Mouse (Mus musculus) CH12.LX (cell line): ENCODE measurements at regions not wholly inside any gene's neighbourhood (a gene's known extent, or its start where the extent isn't known, plus 50 kb on each side); places are given as distances from the start of the nearest gene placed in this dataset.

Source experiments
- DNase-seq: peaks from one replicate; pipeline ENCODE4 v3.0.0-alpha.2; 2013; ENCODE audit errors: extremely low read depth
- H3K27ac ChIP-seq: 2 replicates; pipeline ENCODE4 v1.5.1; 2012; ENCODE audit warnings: low read depth, mild to moderate bottlenecking, control low read depth, moderate library complexity; ENCODE audit not compliant: insufficient read depth
- H3K27me3 ChIP-seq: replicated peaks from 2 replicates; pipeline ENCODE3; 2012; ENCODE audit warnings: inconsistent platforms
- H3K36me3 ChIP-seq, 2 experiments: replicated peaks in 1 of 2; 2 replicates each; pipeline versions ENCODE3 to v1.6.1; 2012; ENCODE audit warnings: inconsistent platforms in 1 of 2, low read length in 1 of 2, mild to moderate bottlenecking in 1 of 2, mixed read lengths in 1 of 2, moderate library complexity in 1 of 2; ENCODE audit not compliant: control insufficient read depth in 1 of 2, insufficient read depth in 1 of 2
- H3K4me1 ChIP-seq, 2 experiments: 2 replicates each; pipeline ENCODE4 v1.6.1; 2012; ENCODE audit warnings: inconsistent platforms in 1 of 2, moderate library complexity in 1 of 2; ENCODE audit not compliant: insufficient read depth in 2 of 2, control insufficient read depth in 1 of 2
- H3K4me2 ChIP-seq: 2 replicates; pipeline ENCODE4 v1.6.1; 2012; ENCODE audit warnings: low read depth, mild to moderate bottlenecking, control low read depth; ENCODE audit not compliant: poor library complexity, insufficient read depth, severe bottlenecking
- H3K4me3 ChIP-seq, 3 experiments: fragments of 150-350 bp in 1 of 3; sonication (generic) in 1 of 3; replicated peaks in 1 of 3; 2 replicates each; pipeline versions ENCODE3 to v1.5.1; 2011 to 2012; ENCODE audit warnings: low read depth in 2 of 3, low read length in 2 of 3, mild to moderate bottlenecking in 2 of 3, moderate library complexity in 2 of 3, control low read depth in 1 of 3, improper control_type of control experiment in 1 of 3, inconsistent platforms in 1 of 3, mixed read lengths in 1 of 3; ENCODE audit not compliant: poor library complexity in 1 of 3
- H3K79me2 ChIP-seq: replicated peaks from 2 replicates; pipeline ENCODE4 v1.6.1; 2012; ENCODE audit warnings: mild to moderate bottlenecking, moderate library complexity; ENCODE audit not compliant: control insufficient read depth, poor library complexity, insufficient read depth, severe bottlenecking; ENCODE audit errors: extremely low read depth
- H3K9ac ChIP-seq: 2 replicates; pipeline ENCODE4 v1.6.1; 2012; ENCODE audit warnings: low read depth, mild to moderate bottlenecking, control low read depth, moderate library complexity; ENCODE audit not compliant: insufficient read depth
- H3K9me3 ChIP-seq: replicated peaks from 2 replicates; pipeline ENCODE3; 2012; ENCODE audit warnings: low read length, inconsistent platforms, mixed read lengths
- CHD1 ChIP-seq: IDR thresholded peaks from 2 replicates; pipeline ENCODE4 v1.6.1; 2012; ENCODE audit warnings: low read depth, low read length, improper control_type of control experiment, inconsistent platforms
- CTCF ChIP-seq, 2 experiments: IDR thresholded peaks in 1 of 2; conservative IDR thresholded peaks in 1 of 2; 2 replicates each; pipeline ENCODE4 v1.5.1; 2011 to 2012; ENCODE audit warnings: low read depth in 2 of 2, low read length in 2 of 2, improper control_type of control experiment in 1 of 2, inconsistent platforms in 1 of 2, mild to moderate bottlenecking in 1 of 2, moderate library complexity in 1 of 2
- ELF1 ChIP-seq: IDR thresholded peaks from 2 replicates; pipeline ENCODE4 v1.6.1; 2014; ENCODE audit warnings: low read depth, mild to moderate bottlenecking, inconsistent platforms, low read length, improper control_type of control experiment
- GABPA ChIP-seq: IDR thresholded peaks from 2 replicates; pipeline ENCODE4 v1.6.1; 2012; ENCODE audit warnings: low read depth, low read length, improper control_type of control experiment, inconsistent platforms; ENCODE audit not compliant: insufficient replicate concordance
- HCFC1 ChIP-seq: IDR thresholded peaks from 2 replicates; pipeline ENCODE4 v1.6.1; 2012; ENCODE audit warnings: low read depth, mild to moderate bottlenecking, inconsistent platforms, low read length, improper control_type of control experiment
- JUND ChIP-seq: conservative IDR thresholded peaks from 2 replicates; pipeline ENCODE4 v1.6.1; 2011; ENCODE audit warnings: low read depth, low read length, improper control_type of control experiment
- MAZ ChIP-seq: IDR thresholded peaks from 2 replicates; pipeline ENCODE4 v1.6.1; 2012; ENCODE audit warnings: low read depth, mild to moderate bottlenecking, inconsistent platforms, low read length, improper control_type of control experiment, moderate library complexity
- MEF2A ChIP-seq: IDR thresholded peaks from 2 replicates; pipeline ENCODE4 v1.6.1; 2014; ENCODE audit warnings: low read depth, mild to moderate bottlenecking, inconsistent platforms, low read length, improper control_type of control experiment, borderline replicate concordance
- MXI1 ChIP-seq: IDR thresholded peaks from 2 replicates; pipeline ENCODE4 v1.6.1; 2011; ENCODE audit warnings: mild to moderate bottlenecking, low read depth, low read length, improper control_type of control experiment
- NELFE ChIP-seq: IDR thresholded peaks from 2 replicates; pipeline ENCODE4 v1.6.1; 2011; ENCODE audit warnings: low read depth, low read length, improper control_type of control experiment
- NRF1 ChIP-seq: IDR thresholded peaks from 2 replicates; pipeline ENCODE4 v1.6.1; 2014; ENCODE audit warnings: low read depth, mild to moderate bottlenecking, inconsistent platforms, low read length, improper control_type of control experiment, moderate library complexity
- PAX5 ChIP-seq: IDR thresholded peaks from 2 replicates; pipeline ENCODE4 v1.6.1; 2012; ENCODE audit warnings: low read length, inconsistent platforms, mixed read lengths
- POLR2AphosphoS2 ChIP-seq: IDR thresholded peaks from 2 replicates; pipeline ENCODE4 v1.6.1; 2011; ENCODE audit warnings: low read depth, low read length, improper control_type of control experiment
- RAD21 ChIP-seq: IDR thresholded peaks from 2 replicates; pipeline ENCODE4 v1.6.1; 2011; ENCODE audit warnings: low read depth, mild to moderate bottlenecking, low read length, improper control_type of control experiment, moderate library complexity
- SIN3A ChIP-seq: IDR thresholded peaks from 2 replicates; pipeline ENCODE4 v1.6.1; 2012; ENCODE audit warnings: low read length, improper control_type of control experiment, inconsistent platforms
- SMC3 ChIP-seq: IDR thresholded peaks from 2 replicates; pipeline ENCODE4 v1.6.1; 2011; ENCODE audit warnings: low read depth, low read length, improper control_type of control experiment
- TBP ChIP-seq: conservative IDR thresholded peaks from 2 replicates; pipeline ENCODE4 v1.6.1; 2011; ENCODE audit warnings: low read depth, low read length, improper control_type of control experiment
- USF1 ChIP-seq: IDR thresholded peaks from 2 replicates; pipeline ENCODE4 v1.6.1; 2014; ENCODE audit warnings: low read depth, mild to moderate bottlenecking, inconsistent platforms, low read length, improper control_type of control experiment
- USF2 ChIP-seq: conservative IDR thresholded peaks from 2 replicates; pipeline ENCODE4 v1.6.1; 2011; ENCODE audit warnings: low read depth, low read length, improper control_type of control experiment
- ZC3H11A ChIP-seq: IDR thresholded peaks from 2 replicates; pipeline ENCODE4 v1.6.1; 2012; ENCODE audit warnings: low read depth, mild to moderate bottlenecking, inconsistent platforms, low read length, improper control_type of control experiment
- ZMIZ1 ChIP-seq: IDR thresholded peaks from 2 replicates; pipeline ENCODE4 v1.6.1; 2012; ENCODE audit warnings: low read depth, mild to moderate bottlenecking, inconsistent platforms, low read length, improper control_type of control experiment
- ZNF384 ChIP-seq: IDR thresholded peaks from 2 replicates; pipeline ENCODE4 v1.6.1; 2012; ENCODE audit warnings: low read depth, low read length, improper control_type of control experiment, inconsistent platforms
- dilution Hi-C: fragments of 300-500 bp; cut with MboI; formaldehyde crosslinking; loops from 2 replicates; pipeline ENCODE4 v1.14.3; 2020; ENCODE audit warnings: low sequenced_read_pairs; ENCODE audit not compliant: extremely low pct_unique_long_range_greater_than_20kb, extremely low pct_ligation_motif_present
- in situ Hi-C: fragments of 300-500 bp; cut with MboI; formaldehyde crosslinking; loops from 3 replicates; pipeline ENCODE4 v1.14.3; 2019; ENCODE audit warnings: low sequenced_read_pairs, low pct_ligation_motif_present, low pct_unique_long_range_greater_than_20kb, mixed read lengths

GRCm38 (mm10) chr7:72362690-72363089, 56.3 kb upstream of the Mctp2 start:
- Histone ChIP-seq H3K27me3 (no peaks in the 10 kb centered on the region), H3K4me1 (no peaks in the 10 kb centered on the region), H3K27ac (no peak overlapping the region), H3K4me3 (no peak overlapping the region), H3K9me3 (no peaks in the 10 kb centered on the region), H3K4me2 (no peak overlapping the region), H3K9ac (no peak overlapping the region), H3K36me3 (no peaks in the 10 kb centered on the region), H3K79me2 (no peaks in the 10 kb centered on the region)
- peak; percentile 54 for DNase-seq
- dilution Hi-C loops, result no loop called here
- TF ChIP-seq CTCF (conservative IDR thresholded peaks at IDR 0.05 in 1 of 2, IDR thresholded peaks at IDR 0.05 in 1 of 2; ENCODE audit: low read depth in 2 of 2, low read length in 2 of 2), result peak; percentile 66 to 91
- TF ChIP-seq SIN3A, result no peak
- TF ChIP-seq SMC3, result peak; percentile 60
- no peak for TF ChIP-seq NRF1
- TF ChIP-seq RAD21, result peak; percentile 76
- no peak for TF ChIP-seq PAX5
- in situ Hi-C loops, result loop anchor here (25.0 kb wide), 1 partner anchor 125 kb away; no protein-coding TSS in a partner anchor

- Histone ChIP-seq H3K79me2 (no peaks in the 10 kb centered on the region), H3K4me3 (no peak overlapping the region), H3K9me3 (no peaks in the 10 kb centered on the region), H3K36me3 (no peaks in the 10 kb centered on the region), H3K4me2 (no peak overlapping the region), H3K4me1 (no peaks in the 10 kb centered on the region), H3K9ac (no peak overlapping the region), H3K27me3 (no peaks in the 10 kb centered on the region), H3K27ac (no peak overlapping the region)
- DNase-seq, result peak; percentile 61
- no peak for TF ChIP-seq TBP
- TF ChIP-seq SMC3, result peak; percentile 29; the same call in 1 of the 2 replicates
- peak; percentile 60 for TF ChIP-seq RAD21
- TF ChIP-seq CTCF (conservative IDR thresholded peaks at IDR 0.05 in 1 of 2, IDR thresholded peaks at IDR 0.05 in 1 of 2; ENCODE audit: low read depth in 2 of 2, low read length in 2 of 2), result peak; percentile 54 to 86
- TF ChIP-seq ZMIZ1, result no peak
- in situ Hi-C loops (loop anchor here (25.0 kb wide), 1 partner anchor 996 kb away; the partner anchor contains the start of gene Rgma), dilution Hi-C loops (no loop called here)
Observed at GRCm38 (mm10) chr7:72391323-72391722, 84.9 kb upstream of the Mctp2 start.

GRCm38 (mm10) chr7:72400056-72400455, 93.6 kb upstream of the Mctp2 start:
- H3K4me1 ChIP-seq, result no peaks in the 10 kb centered on the region; a peak in 1 of 4 replicates
- DNase-seq, result peak; percentile 73
- H3K79me2 ChIP-seq, result no peaks in the 10 kb centered on the region
- H3K27ac ChIP-seq, result no peak overlapping the region
- no peak overlapping the region for H3K4me2 ChIP-seq
- H3K36me3 ChIP-seq, result no peaks in the 10 kb centered on the region
- H3K27me3 ChIP-seq, result no peaks in the 10 kb centered on the region
- H3K4me3 ChIP-seq, result no peak overlapping the region
- dilution Hi-C loops, result no loop called here
- no peaks in the 10 kb centered on the region for H3K9me3 ChIP-seq
- in situ Hi-C loops, result no loop called here
- H3K9ac ChIP-seq, result no peak overlapping the region
- no peak for TF ChIP-seq MXI1
- TF ChIP-seq CHD1, result no peak
- TF ChIP-seq USF2, result no peak
- no peak for TF ChIP-seq USF1
- peak; percentile 48; the same call in 1 of the 2 replicates for TF ChIP-seq NELFE
- no peak for TF ChIP-seq HCFC1
- TF ChIP-seq ELF1, result no peak
- TF ChIP-seq CTCF (conservative IDR thresholded peaks at IDR 0.05 in 1 of 2, IDR thresholded peaks at IDR 0.05 in 1 of 2; ENCODE audit: low read depth in 2 of 2, low read length in 2 of 2), result peak; percentile 29 to 99; a peak in 2 of 4 replicates
- peak; percentile 85 for TF ChIP-seq ZNF384
- no peak for TF ChIP-seq POLR2AphosphoS2
- TF ChIP-seq RAD21, result peak; percentile 94
- TF ChIP-seq SMC3, result peak; percentile 77
- TF ChIP-seq GABPA, result no peak
- TF ChIP-seq ZC3H11A, result peak; percentile 76
- no peak for TF ChIP-seq JUND
- no peak for TF ChIP-seq MAZ
- TF ChIP-seq MEF2A, result no peak
